Mouse (Mus musculus) spleen, postnatal 4 days (tissue): ENCODE results near the gene Casp1.

Experiments used
- DNase-seq, 2 experiments: peaks; one replicate each; pipeline ENCODE4 v3.0.0; 2022; ENCODE audit warnings: low spot score in 2 of 2

The Casp1 gene

GRCm38 (mm10) chr9:5298329-5299131 lies at the start of gene Casp1:
Casp1 (plus strand) TSS chr9:5298517.
- DNase-seq = no peak

DNA sequence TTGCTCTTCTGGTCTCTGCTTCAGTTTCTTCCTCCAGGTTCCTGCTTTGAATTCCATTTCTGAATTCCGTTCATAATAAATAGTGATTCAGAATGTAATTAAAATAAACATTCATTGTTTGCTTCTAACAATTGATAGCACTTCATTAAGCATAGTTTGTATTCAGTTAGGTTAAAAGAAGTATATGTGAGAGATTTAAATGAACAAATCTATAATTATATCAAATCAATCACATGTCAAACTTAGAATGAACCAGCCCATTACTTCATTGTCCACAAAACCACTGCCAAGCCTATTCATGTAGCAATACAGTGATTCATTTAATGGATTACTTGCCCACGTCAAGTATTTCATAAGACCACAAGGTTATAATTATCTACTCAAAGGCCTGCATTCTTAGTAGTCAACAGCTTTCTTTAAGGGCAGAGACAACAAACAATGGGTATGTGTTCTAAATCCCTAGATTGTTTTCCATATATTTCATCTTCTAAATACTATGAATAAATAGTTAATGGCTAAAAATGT lies 34.3 kb upstream of the Casp1 start:
- no peak for DNase-seq

GRCm38 (mm10) chr9:5270274-5270673 lies 28.0 kb upstream of the Casp1 start:
- no peak for DNase-seq

DNA sequence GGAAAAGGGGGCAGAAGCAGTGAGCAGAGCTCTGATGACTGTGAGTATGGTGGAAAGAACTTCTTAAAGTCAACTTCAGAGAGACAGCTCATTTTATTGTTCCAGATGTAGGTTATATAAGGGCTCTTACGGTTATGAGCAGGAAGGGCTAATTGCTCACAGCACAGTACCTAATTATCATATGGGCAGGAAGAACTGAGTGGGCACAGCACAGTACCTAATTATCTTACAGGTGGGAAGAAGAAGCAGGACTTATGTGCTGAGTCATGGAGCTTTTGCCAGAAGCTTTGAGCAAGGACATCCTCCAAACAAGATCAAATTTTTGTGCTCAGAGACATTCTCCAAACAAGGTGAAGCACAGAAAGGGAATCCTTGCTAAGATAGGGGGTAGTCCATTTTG lies 27.4 kb upstream of the Casp1 start:
- DNase-seq = no peak

GRCm38 (mm10) chr9:5271334-5271845 lies 26.9 kb upstream of the Casp1 start:
- no peak for DNase-seq

DNA sequence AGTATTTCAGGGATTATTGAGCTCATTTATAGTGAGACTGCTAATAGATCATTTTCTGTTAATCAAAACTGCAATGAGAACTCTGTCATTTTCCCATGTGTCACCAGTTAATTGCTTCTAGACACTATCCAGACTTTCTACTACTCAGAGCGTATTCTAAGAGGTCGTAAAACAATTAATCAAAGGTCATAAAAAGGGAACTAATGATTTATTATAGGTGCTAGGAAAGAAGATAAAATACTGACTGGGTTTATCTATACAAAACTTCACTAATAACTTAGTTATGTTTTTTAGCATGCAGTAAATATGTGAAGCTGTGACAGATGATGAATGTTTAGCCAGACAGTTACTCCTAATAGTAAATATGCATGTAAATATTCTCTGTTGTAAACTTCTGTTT lies 12.2 kb upstream of the Casp1 start:
- DNase-seq = no peak

GRCm38 (mm10) chr9:5286597-5286996 lies 11.7 kb upstream of the Casp1 start:
- no peak for DNase-seq

GRCm38 (mm10) chr9:5296354-5297237 lies 1.7 kb upstream of the Casp1 start:
- DNase-seq = no peak

DNA sequence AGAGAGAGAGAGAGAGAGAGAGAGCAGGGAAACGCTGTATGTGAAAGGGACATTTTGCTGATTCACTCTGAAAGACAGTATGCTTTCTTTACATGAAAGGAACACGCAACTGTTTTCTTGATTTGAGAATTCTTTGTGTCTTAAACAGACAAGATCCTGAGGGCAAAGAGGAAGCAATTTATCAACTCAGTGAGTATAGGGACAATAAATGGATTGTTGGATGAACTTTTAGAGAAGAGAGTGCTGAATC lies 740 bp downstream of the Casp1 start:
- no peak for DNase-seq

DNA sequence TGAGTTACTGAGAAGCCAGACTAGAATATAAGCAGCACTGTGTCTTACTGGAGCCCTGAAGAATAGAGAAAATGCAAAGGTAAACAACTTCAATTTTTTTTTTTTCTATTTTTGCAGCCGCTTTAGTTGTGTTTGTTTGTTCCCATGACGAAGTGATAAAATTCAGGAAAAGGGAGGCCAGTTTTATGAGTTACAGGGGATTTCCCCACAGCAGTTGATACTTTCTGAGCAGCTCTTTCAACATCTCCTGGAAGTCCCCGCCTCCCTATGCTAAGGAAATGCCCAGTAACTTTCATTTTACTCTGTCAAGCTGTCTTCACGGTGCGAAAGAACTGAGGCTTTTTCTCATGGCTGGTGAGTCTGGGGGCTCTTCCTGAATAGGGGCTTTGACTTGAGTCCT lies 10.2 kb downstream of the Casp1 start, which contains the start of gene Casp4:
TSS of gene Casp4 (plus strand) at position 268 of the 400 bp plus-strand sequence.
- no peak for DNase-seq

GRCm38 (mm10) chr9:5310112-5310511 lies 11.8 kb downstream of the Casp1 start:
- DNase-seq = no peak

GRCm38 (mm10) chr9:5311435-5311834 lies 13.1 kb downstream of the Casp1 start:
- no peak for DNase-seq

GRCm38 (mm10) chr9:5328204-5328603 lies 29.9 kb downstream of the Casp1 start:
- DNase-seq = no peak

GRCm38 (mm10) chr9:5332441-5332840 lies 34.1 kb downstream of the Casp1 start:
- DNase-seq = no peak

GRCm38 (mm10) chr9:5333422-5333821 lies 35.1 kb downstream of the Casp1 start:
- no peak for DNase-seq

DNA sequence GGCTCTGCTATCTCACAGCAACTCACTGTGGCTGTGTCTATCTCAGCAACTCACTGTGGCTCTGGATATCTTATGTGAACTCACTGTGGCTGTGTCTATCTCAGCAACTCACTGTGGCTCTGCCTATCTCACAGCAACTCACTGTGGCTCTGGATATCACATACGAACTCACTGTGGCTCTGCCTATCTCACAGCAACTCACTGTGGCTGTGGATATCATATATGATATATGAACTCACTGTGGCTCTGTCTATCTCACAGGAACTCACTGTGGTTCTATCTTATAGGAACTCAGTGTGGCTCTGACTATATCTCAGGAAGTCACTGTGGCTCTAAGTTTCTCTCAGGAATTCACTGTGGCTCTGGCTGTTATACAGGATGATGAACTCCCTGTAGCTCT lies 44.8 kb downstream of the Casp1 start:
- no peak for DNase-seq

DNA sequence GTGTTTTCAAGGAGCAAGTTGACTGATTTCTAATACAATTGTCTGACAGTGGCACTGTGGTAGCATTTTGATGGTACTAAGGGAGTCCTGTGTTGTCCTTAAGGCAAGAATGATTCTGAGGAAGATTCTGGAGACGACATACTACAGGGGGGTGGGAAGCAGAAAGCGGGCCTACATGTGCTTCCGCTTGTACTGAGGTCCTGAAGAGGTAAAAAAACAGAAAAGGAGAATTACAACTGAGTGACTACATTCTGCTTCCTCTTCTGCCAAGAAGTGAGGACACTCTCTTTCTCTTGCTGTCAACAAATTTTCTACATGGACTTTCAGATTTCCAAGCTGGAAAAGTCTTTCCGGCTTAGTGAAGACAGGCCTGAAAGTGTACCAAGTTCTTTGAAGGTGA lies 45.8 kb downstream of the Casp1 start:
- DNase-seq = no peak

GRCm38 (mm10) chr9:5345291-5345898 lies 47.1 kb downstream of the Casp1 start, which contains the start of gene Casp12:
Casp12 (plus strand) TSS chr9:5345430.
- no peak for DNase-seq

DNA sequence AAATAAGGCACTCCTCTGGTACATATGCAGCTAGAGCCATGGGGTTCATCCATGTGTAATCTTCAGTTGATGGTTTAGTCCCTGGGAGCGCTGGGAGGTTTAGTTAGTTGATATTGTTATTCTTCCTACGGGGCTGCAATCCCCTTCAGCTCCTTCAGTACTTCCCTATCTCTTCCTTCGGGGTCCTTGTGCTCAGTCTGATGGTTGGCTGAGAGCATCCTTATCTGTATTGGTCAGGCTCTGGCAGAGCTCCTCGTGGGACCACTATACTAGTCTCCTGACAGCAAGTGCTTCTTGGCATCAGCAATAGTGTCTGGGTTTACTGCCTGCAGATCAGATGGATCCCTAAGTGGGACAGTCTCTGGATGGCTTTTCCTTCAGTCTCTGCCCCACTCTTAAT lies 49.1 kb downstream of the Casp1 start:
- no peak for DNase-seq

DNA sequence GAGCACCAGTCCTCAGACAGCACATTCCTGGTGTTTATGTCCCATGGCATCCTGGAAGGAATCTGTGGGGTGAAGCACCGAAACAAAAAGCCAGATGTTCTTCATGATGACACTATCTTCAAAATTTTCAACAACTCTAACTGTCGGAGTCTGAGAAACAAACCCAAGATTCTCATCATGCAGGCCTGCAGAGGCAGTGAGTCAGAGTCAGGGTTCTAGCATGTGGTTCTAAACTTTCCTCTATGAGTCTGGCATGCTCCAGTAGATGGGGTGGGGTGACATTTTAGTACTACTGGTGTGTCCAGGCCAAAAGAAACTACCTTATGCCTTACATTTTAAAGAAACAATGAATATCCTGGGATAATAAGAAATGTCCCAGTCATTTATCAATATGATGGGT lies 55.4 kb downstream of the Casp1 start:
- DNase-seq = no peak

DNA sequence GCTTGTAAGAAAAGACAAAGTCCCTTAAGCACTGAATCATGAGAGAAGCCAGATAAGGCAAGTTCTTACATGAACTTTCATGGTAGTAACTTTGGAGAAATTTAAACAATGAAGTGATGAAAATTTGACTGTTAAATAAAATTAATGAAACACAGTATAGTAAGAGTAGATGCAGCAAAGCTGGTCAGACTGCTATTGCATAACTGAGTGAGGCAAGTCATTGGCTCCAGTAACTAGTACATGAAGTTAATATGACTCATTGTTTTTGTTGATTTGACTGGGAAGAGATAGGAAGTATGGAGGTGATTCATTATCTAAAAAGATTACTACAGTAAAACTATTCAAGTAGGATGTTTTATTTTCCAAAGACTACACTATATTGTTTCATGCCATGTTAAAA lies 58.5 kb downstream of the Casp1 start:
- DNase-seq = no peak
